21 mouse cellular contexts compared by ENCODE assay signal in the genomic region with DNA sequence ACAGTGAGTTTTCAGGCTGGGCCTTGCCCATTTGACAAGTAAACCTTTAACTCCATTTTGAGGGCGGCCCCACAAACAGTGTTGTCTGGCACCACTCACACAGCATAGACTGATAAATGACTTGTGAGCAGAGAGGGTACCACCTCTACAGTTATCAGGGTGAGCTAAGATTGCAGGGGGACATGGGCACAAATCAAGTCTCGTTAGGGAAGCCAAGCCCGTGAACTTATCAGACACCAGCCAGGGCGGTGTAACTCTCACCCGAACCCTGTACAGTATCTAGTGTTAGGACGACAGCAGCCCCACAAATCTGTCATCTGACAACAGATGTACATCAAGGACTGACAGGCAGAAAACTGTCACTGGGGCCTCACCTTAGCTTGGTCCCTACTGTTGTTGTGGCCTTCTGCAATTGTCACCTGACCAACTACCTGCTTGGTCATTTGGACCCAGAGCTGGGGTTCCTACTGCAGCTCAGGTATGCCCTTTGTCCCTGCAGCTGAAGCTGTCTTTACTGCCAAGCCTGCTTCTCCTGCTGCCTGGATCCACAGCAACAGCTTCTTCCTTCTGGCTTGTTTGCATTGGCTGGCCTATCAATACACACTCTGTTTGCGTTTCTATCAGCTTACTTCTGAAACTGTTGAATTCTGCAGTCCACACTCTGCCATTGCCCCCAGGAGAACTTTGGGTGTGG. TPM values are rescaled to one million over a fixed set of nuclear protein-coding genes. Genes with fewer than 3 reads are reported as not detected.
DNase-seq lines count a peak whose midpoint lies in the region; ATAC-seq and TF ChIP-seq lines count a peak whose summit lies in the region.
"Had no signal": no experiment of that assay in that cellular context is flagged by ENCODE, and none has a peak within 500 bp of the region (broad histone marks: within the 10 kb centered on the region; RNA-seq: fewer than 3 reads in every experiment).

No protein-coding gene starts in this region.

- no peaks in the 10 kb centered on the region for H3K27me3 ChIP-seq in liver, adult 2 months (ENCODE audit: control insufficient read depth, insufficient read depth, low read length)
- no peaks in the 10 kb centered on the region for H3K27me3 ChIP-seq in liver, embryonic 13.5 days
- no peaks in the 10 kb centered on the region for H3K27me3 ChIP-seq in small intestine, adult 2 months (ENCODE audit: control insufficient read depth, insufficient read depth, low read length)
- H3K27me3 ChIP-seq: embryonic facial prominence, embryonic 15.5 days; lung, embryonic 15.5 days; midbrain, embryonic 13.5 days; neural tube, embryonic 13.5 days had no signal

- intact Hi-C loops in left cerebral cortex, postnatal 36 days (cut with DNase I): no loop called here

- no peak overlapping the region for H3K27ac ChIP-seq in liver, adult 2 months (replicated peaks; ENCODE audit: insufficient read depth, low read depth, low read length)
- no peak overlapping the region for H3K27ac ChIP-seq in liver, embryonic 13.5 days
- H3K27ac ChIP-seq in small intestine, adult 2 months (ENCODE audit: insufficient read depth, low read depth, low read length): peak overlapping the region; percentile 90
- H3K27ac ChIP-seq: embryonic facial prominence, embryonic 15.5 days; forebrain, embryonic 10.5 days; heart, embryonic 10.5 days; kidney, postnatal 0 days; left cerebral cortex, adult 2 months; lung, embryonic 15.5 days; macrophage; midbrain, embryonic 13.5 days; neural tube, embryonic 13.5 days had no signal

- peak; percentile 81 for ATAC-seq in liver, embryonic 13.5 days (ENCODE audit: low read depth)
- ATAC-seq: inflammation-experienced regulatory T-cells, adult 6 months; midbrain, embryonic 13.5 days had no signal

- no peak for TF ChIP-seq POLR2A in liver, adult 2 months (IDR thresholded peaks at IDR 0.05; ENCODE audit: extremely low read depth, insufficient read depth, low read length)
- no peak for TF ChIP-seq POLR2A in small intestine, adult 2 months (IDR thresholded peaks at IDR 0.05; ENCODE audit: low read depth, low read length)

- H3K9ac ChIP-seq in liver, adult 2 months (ENCODE audit: low read depth, low read length): no peak overlapping the region
- no peak overlapping the region for H3K9ac ChIP-seq in liver, embryonic 13.5 days
- H3K9ac ChIP-seq: embryonic facial prominence, embryonic 15.5 days; lung, embryonic 15.5 days; midbrain, embryonic 13.5 days; neural tube, embryonic 13.5 days had no signal

- H3K4me3 ChIP-seq in liver, adult 2 months (ENCODE audit: insufficient read depth, low read depth, low read length): no peak overlapping the region
- no peak overlapping the region for H3K4me3 ChIP-seq in liver, embryonic 13.5 days (replicated peaks)
- H3K4me3 ChIP-seq in small intestine, adult 2 months (ENCODE audit: low read depth, low read length): no peak overlapping the region
- H3K4me3 ChIP-seq: embryonic facial prominence, embryonic 15.5 days; forebrain, embryonic 10.5 days; heart, embryonic 10.5 days; left cerebral cortex, adult 2 months; lung, embryonic 15.5 days; midbrain, embryonic 13.5 days; neural tube, embryonic 13.5 days had no signal

- no peaks in the 10 kb centered on the region for H3K36me3 ChIP-seq in liver, adult 2 months (ENCODE audit: control insufficient read depth, insufficient read depth, low read length)
- no peaks in the 10 kb centered on the region for H3K36me3 ChIP-seq in liver, embryonic 13.5 days
- H3K36me3 ChIP-seq in small intestine, adult 2 months (ENCODE audit: control insufficient read depth, insufficient read depth, low read length): no peaks in the 10 kb centered on the region
- H3K36me3 ChIP-seq: embryonic facial prominence, embryonic 15.5 days; forebrain, embryonic 10.5 days; G1E; heart, embryonic 10.5 days; lung, embryonic 15.5 days; midbrain, embryonic 13.5 days; neural tube, embryonic 13.5 days had no signal

- H3K4me2 ChIP-seq in liver, embryonic 13.5 days: no peak overlapping the region
- H3K4me2 ChIP-seq: embryonic facial prominence, embryonic 15.5 days; lung, embryonic 15.5 days; midbrain, embryonic 13.5 days; neural tube, embryonic 13.5 days had no signal

- H3K79me2 ChIP-seq in liver, adult 2 months (ENCODE audit: control insufficient read depth, insufficient read depth, low read length): no peaks in the 10 kb centered on the region

- H3K4me1 ChIP-seq in liver, adult 2 months (ENCODE audit: control insufficient read depth, insufficient read depth, low read length): peaks cover 2% of the 10 kb centered on the region; the same call in 1 of the 2 replicates
- H3K4me1 ChIP-seq in liver, embryonic 13.5 days (replicated peaks): peaks cover 16% of the 10 kb centered on the region
- peaks cover 22% of the 10 kb centered on the region; the same call in 1 of the 2 replicates for H3K4me1 ChIP-seq in small intestine, adult 2 months (ENCODE audit: control insufficient read depth, insufficient read depth, insufficient read length, low read length)
- H3K4me1 ChIP-seq: embryonic facial prominence, embryonic 15.5 days; lung, embryonic 15.5 days; midbrain, embryonic 13.5 days; neural tube, embryonic 13.5 days had no signal

- DNase-seq in liver, adult 2 months (ENCODE audit: extremely low read depth, low read depth, low spot score): peak; percentile 75
- DNase-seq in liver: no peak
- DNase-seq in liver, embryonic 13.5 days: no peak
- DNase-seq in left cerebral cortex, postnatal 36 days (ENCODE audit: low spot score in 2 of 2): no peak
- DNase-seq in thymus, postnatal 4 days: no peak
- DNase-seq in urinary bladder, postnatal 14 days (ENCODE audit: low spot score): no peak
- DNase-seq: adrenal gland, postnatal 25 days; cerebellum, adult 11 months; cerebellum, postnatal 10 days had no signal

- WGBS in liver, adult 2 months: 27% methylated on average over 7 of the region's 7 CpGs
- WGBS in liver, embryonic 13.5 days (ENCODE audit: insufficient replicate concordance): 12% methylated on average over 7 of the region's 7 CpGs
- 29% methylated on average over 7 of the region's 7 CpGs for WGBS in small intestine, adult 2 months

- TF ChIP-seq CTCF in liver, adult 2 months (IDR thresholded peaks at IDR 0.05; ENCODE audit: low read depth, low read length): no peak
- TF ChIP-seq CTCF in small intestine, adult 2 months (IDR thresholded peaks at IDR 0.05; ENCODE audit: extremely low read depth, insufficient read length, insufficient replicate concordance, low read depth, low read length): no peak

- H3K9me3 ChIP-seq in liver, embryonic 13.5 days (replicated peaks): no peaks in the 10 kb centered on the region
- H3K9me3 ChIP-seq: embryonic facial prominence, embryonic 15.5 days; forebrain, embryonic 10.5 days; heart, embryonic 10.5 days; lung, embryonic 15.5 days; midbrain, embryonic 13.5 days; neural tube, embryonic 13.5 days had no signal

RNA-seq across cellular contexts. Expression of a gene that starts 12.8 kb away (rescaled TPM):
- 3.5 and 4.4 TPM in 2 replicates for total RNA-seq in liver, adult 2 months (2014; rRNA removed)
- polyA plus RNA-seq in liver, adult 2 months (2012; rRNA removed): 4.3 and 5.1 TPM in 2 replicates
- 2.8 and 3.0 TPM in 2 replicates for polyA plus RNA-seq in liver, embryonic 13.5 days (2015; fragmentation: Nextera tagmentation; extraction: Ambion mirVana)
- polyA plus RNA-seq in small intestine, adult 2 months (2012; rRNA removed): 12.6 and 19.4 TPM in 2 replicates
- 10 to 100 TPM; 31.1 to 38.6 TPM for total RNA-seq in left cerebral cortex, postnatal 36 days (2021)
